Mouse (Mus musculus) retina, postnatal 1 day (tissue): ENCODE measurements around the gene Olfr521.
"Not testable (repeated sequence)": the region's sequence is repeated elsewhere in the genome, so short reads cannot be mapped to it uniquely, and the experiment has no call there.

Source experiments
- DNase-seq: peaks from one replicate; pipeline ENCODE4 v3.0.0-alpha.2; 2012

Gene Olfr521

GRCm38 (mm10) chr7:99763207-99763606, at the start of gene Olfr521:
Gene Olfr521, plus strand, starts transcription at chr7:99763507.
- no peak for DNase-seq

GRCm38 (mm10) chr7:99716536-99716935, 46.8 kb upstream of the Olfr521 start:
- DNase-seq, result no peak

DNA sequence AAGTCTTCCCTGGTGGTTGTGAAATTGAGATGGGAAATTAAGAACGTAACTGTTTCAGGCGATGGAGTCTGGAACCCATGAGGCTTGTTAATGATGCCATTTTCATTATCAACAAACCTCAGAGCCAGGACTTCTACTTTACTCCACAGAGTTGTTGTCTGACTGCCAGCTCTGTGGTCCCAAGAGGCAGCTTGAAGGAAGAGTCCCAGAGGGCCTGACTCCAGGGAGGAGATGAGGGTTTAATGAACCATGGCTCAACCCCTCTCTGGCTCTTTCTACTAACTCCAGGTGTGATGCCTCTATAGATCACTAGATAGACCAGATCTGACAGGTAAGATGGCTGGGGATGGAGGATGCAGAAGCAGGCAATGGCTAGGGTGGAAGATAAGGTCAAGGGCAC, 33.3 kb upstream of the Olfr521 start, which contains the start of gene Olfr520:
TSS of gene Olfr520 (plus strand) at position 301 of the 400 bp plus-strand sequence.
- no peak for DNase-seq

DNA sequence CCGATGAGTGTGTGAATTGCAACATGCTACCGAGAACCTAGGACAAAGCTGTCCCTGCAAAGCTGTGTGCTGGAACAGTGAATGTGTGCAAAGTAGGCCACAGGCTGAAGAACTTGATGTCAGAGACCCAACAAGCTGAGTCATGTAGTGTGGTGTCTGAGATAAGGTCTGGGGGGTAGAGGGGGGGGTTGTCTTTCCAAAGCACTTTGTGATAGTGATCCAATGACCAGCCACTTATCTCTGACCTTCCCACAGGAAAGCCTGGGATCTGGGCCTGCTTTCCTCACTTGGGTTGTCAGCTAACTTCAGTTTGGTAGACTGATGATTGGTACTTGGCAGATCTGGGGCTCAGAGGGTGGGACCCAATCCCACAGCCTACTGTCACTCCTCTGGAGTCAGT, 28.7 kb upstream of the Olfr521 start:
- no peak for DNase-seq

DNA sequence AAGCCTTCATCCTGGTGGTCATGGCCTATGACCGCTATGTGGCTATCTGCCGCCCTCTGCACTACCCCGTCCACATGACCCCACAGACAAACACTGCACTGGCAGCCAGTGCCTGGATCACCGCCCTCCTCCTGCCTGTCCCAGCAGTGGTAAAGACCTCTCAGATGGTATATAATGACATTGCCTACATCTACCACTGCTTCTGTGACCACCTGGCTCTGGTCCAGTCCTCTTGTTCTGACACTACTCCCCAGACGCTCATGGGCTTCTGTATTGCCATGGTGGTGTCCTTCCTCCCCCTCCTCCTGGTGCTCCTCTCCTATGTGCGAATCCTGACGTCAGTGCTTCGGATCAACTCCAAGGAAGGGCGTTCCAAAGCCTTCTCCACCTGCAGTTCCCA, 27.8 kb upstream of the Olfr521 start:
- not testable (repeated sequence) for DNase-seq

- no peak for DNase-seq
Observed at GRCm38 (mm10) chr7:99739276-99739675, 24.0 kb upstream of the Olfr521 start.

DNA sequence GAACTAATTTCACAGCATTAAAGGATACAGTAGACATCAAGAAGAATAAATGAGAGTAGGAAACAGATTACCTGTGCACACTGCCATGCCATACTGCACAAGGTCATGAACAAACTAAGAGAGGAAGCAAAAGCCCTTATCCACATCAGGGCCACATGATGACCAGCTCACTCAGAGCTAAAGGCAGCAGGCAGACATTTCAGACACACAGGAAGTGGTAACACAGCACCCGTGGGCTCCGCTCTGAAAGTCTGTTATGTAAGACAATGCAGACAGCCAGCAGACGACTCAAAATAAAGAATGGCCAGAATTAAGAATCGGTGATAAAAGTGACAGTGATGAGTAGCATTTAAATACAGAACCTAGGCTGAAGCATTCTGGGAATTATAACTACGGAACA, 18.1 kb downstream of the Olfr521 start:
- DNase-seq, result no peak

DNA sequence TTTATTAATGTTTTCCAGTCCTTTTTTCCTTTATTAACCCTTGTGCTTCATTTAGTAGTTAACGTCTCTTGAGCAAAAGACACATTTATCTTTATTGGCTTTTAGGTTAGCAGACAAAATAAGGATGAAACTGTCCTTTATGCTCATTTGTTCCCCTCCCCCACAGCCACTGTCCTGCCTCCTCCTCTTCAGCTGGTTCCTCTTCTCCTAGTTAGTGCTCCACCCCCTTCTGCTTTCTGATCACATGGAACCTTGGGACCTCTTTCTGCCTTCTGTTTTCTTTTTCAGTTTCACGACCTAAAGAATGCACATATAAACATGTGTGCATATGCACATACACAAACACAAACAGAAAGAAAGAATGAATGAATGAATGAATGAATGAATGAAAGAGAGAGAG, 18.6 kb downstream of the Olfr521 start:
- no peak for DNase-seq

- no peak for DNase-seq
Observed at GRCm38 (mm10) chr7:99783421-99783820, 20.1 kb downstream of the Olfr521 start.

DNA sequence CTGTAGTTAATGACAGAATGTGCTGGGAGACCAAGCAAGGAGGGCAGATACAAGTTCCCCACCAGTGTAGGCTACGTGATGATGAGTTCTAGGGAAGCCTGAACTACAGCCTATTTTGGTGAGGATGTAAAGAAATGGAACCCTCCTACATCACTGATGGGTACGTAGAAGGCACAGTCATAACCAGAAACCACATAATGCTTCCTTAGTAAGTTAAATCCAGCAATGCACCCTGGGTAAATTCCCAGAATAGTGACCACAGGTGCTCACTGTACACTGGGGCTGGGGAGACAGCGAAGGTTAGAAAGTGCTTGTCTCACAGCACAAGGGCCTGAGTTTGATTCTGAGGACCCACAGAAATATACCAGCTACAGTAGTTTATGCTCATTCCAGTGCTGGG, 22.2 kb downstream of the Olfr521 start:
- DNase-seq, result no peak

GRCm38 (mm10) chr7:99786774-99787173, 23.5 kb downstream of the Olfr521 start:
- no peak for DNase-seq

- DNase-seq, result peak; percentile 9
Observed at GRCm38 (mm10) chr7:99787935-99788334, 24.6 kb downstream of the Olfr521 start.

GRCm38 (mm10) chr7:99788563-99788962, 25.3 kb downstream of the Olfr521 start:
- DNase-seq, result peak; percentile 23

DNA sequence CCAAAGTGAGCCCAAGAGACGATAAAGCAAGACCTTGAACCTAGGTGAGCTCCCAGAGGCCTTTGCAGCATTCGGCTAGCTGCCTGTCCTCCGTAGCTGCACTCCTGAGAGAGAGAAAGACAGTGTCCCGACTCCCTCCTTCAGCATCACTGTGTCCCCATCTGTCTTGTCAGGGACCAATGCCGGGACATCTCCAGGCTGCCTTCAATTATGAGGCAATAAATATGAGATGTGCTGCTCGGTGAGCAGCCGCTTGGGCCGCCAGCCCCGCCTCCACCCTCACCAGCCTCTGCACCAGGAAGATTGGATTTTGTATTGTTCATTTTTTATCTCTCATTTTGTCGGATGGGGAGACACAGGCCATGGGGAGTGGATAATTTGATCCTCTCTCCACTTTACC, 27.5 kb downstream of the Olfr521 start:
- DNase-seq, result no peak

DNA sequence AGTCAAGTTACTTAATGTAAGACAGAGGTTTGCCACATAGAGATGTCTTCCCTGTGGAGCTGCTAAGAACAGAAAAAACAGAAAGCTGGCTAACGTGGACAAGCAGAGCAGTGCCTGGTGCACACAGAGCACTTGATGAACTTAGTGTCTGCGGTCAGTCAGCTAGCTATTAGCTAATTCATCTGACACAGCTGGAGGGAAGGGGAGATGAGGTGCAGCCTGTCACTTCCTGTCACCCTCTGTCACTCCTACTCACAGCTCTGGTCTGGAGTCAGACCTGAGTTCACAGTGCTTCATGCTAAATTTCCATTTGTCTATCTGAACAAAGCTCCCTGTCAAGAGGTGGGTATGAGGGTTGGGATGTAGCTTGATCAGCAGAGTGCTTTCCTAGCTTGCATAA, 30.8 kb downstream of the Olfr521 start:
- DNase-seq, result peak; percentile 22

DNA sequence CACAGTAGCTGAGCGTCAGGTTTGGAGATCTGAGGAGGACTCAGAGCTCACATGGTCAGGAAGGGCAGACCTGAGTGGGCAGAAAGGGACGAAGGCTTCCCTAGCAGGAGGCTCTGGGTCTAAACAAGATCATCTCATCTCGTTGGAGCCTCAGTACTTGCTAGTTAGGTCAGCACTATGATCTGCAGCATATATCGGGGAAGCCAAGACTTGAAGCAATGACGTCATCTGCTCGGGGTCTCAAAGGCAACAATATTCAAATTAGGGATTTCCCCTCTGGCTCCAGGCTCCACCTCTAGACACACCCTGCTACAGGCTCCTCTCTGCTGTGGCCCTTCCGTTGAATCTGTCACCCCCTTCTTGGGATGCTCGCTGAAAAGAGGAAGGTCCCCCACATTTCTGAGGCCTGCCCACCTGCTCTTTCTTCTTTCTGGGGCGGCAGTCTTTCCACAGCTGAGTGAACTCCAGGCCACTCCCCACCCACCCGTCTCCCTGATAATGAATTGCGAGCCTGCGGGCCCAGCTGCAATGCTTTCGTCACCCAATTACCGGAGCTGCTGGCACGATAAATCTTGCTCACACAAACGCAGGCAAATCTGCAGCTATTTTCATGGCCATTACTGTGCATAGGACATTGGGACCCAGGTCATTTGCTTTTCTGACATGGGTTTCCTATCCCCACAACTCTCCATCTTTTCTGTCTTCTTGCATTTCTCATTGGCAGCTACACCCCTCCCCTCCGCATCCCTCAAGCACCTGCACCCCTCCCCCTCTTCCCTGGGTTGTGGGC, 32.1 kb downstream of the Olfr521 start:
- DNase-seq, result peak; percentile 78

DNA sequence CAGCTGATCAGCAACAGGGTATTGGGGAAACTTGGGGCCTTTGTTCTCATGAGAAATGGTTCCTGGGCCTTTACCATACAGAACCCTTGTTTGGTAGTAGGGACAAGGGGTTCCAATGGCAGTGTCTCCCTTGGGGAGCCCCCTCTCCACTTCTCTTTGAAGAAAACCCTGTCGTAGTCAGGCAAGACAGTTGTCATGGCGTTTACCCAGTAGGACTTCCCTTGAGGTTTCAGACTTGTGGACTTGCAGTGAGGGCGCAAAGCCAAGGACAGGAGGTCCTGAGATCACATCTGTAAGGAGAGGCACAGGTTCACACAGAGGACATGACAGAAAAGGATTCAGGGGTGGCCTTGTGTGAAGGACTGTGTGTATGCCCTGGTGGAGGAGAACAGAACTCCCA, 33.2 kb downstream of the Olfr521 start:
- peak; percentile 12 for DNase-seq

DNA sequence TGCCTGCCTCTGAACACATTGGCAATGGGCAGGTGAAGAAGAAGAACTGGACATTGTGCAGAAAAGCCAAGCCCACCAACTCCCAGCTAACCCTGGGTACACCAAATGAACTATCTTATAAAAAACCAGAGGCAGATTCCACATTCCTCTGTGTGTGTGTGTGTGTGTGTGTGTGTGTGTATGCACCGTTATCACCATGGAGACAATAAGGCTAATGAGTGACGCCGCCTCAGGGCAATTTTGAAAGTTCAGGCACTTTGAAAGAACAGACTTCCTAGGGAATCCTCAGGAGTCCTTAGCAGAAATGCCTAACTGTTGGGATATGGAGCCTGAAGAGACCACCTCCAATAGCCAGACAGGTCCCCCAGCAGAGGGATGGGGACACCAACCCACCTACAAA, 34.0 kb downstream of the Olfr521 start:
- peak; percentile 60 for DNase-seq

DNA sequence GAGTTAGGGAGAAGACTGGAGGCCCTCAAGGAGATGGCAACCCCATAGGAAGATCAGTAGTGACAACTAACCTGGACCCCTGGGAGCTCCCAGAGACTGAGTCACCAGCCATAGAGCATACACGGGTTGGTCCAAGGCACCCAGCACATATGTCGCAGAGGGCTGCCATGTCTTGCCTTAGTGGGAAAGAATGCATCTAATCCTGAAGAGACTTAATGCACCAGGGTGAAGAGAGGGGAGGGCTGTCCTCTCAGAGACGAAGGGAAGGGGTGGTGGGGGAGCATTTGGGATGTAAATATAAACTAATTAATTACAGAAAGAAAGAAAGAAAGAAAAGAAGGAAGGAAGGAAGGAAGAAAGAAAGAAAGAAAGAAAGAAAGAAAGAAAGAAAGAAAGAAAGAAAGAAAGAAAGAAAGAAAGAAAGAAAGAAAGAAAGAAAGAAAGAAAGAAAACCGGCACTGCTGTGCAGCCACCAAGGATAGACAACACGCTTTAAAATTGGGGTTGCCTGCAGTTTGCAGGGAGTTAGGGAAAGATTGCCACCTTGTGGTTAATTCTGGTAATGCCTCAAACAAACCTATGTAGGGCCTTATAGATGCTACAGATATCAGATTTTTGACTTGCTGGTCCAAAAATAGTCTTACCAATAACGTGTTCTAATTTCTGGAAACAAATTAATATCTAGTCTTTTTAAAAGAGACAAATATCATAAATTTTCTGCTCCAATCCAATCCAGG, 34.8 kb downstream of the Olfr521 start:
- DNase-seq, result peak; percentile 87

GRCm38 (mm10) chr7:99799118-99799517, 35.8 kb downstream of the Olfr521 start:
- DNase-seq, result no peak

DNA sequence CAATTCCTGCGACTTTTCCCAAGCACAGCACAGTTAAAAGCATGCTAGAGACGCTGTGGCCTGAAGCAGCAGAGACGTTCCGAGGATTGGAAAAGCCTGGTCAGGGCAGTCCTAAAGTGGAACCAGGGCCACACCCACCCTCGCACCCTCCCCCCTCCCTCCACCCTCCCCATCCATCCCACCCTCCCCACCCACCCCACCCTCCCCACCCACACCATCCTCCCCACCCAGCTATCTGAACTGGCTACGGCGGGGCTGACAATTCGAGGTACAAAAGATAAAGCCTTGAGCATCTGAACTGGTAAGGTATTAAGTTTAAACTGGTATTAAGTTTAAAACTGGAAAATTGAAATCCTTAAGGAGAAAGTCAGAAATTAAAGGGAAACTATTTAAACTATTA, 40.2 kb downstream of the Olfr521 start:
- no peak for DNase-seq

- DNase-seq, result not testable (repeated sequence)
Observed at GRCm38 (mm10) chr7:99804033-99804432, 40.7 kb downstream of the Olfr521 start.

- no peak for DNase-seq
Observed at GRCm38 (mm10) chr7:99805340-99805739, 42.0 kb downstream of the Olfr521 start.

DNA sequence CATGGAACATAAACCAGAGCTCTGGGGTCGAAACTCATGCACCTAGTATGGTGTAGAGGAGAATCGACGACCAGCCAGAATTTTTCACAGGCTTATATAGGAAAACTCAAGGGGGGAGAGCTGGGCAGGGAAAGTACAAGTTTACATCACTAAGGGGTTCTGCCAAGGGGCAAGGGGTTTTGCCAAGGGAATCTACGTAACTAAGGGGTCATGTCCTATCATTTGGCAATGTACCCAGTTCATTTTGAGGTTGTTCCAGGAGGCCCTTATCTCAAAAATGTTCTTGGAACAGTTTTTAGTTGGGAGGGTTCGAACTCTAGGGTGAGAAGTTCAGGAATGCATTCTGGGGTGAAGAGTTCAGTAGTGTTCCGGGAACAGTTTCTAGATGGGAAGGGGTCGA, 43.7 kb downstream of the Olfr521 start:
- DNase-seq, result not testable (repeated sequence)
